Mouse (Mus musculus): Measurements from ENCODE around the gene Ttc39d. TPM values are rescaled to one million over a fixed set of nuclear protein-coding genes. Genes with fewer than 3 reads are reported as not detected.
"Not testable (repeated sequence)": the region's sequence is repeated elsewhere in the genome, so short reads cannot be mapped to it uniquely, and the experiment has no call there.

The Ttc39d gene
- polyA plus RNA-seq, 1 experiment from 2014 or later: not detected

- peak overlapping the region; percentile 99 for H3K27ac ChIP-seq (ENCODE audit: low read length)
- no peaks in the 10 kb centered on the region for H3K9me3 ChIP-seq (ENCODE audit: control insufficient read depth, low read depth, low read length)
- no peaks in the 10 kb centered on the region for H3K4me1 ChIP-seq (ENCODE audit: control insufficient read depth, insufficient read depth, low read length)
- peaks cover 33% of the 10 kb centered on the region for H3K36me3 ChIP-seq (ENCODE audit: control insufficient read depth, insufficient read depth, low read length)
- ATAC-seq (ENCODE audit: insufficient number of reproducible peaks, insufficient read depth, low FRiP score, low read depth): peak; percentile 66
- H3K9ac ChIP-seq (replicated peaks; ENCODE audit: low read depth, low read length): peak overlapping the region; percentile 98
- H3K27me3 ChIP-seq (ENCODE audit: control insufficient read depth, insufficient read depth, low read length): no peaks in the 10 kb centered on the region
- peak overlapping the region; percentile 98 for H3K4me3 ChIP-seq (ENCODE audit: low read depth, low read length)
- WGBS: under 1% methylated on average over 36 of the region's 36 CpGs
- peak overlapping the region; percentile 66 for H3K4me2 ChIP-seq (replicated peaks; ENCODE audit: low read depth, low read length)
Observed at GRCm38 (mm10) chr17:80206301-80206670, 974 bp upstream of the Ttc39d start.

- H3K27me3 ChIP-seq (ENCODE audit: control insufficient read depth, insufficient read depth, low read length); H3K4me3 ChIP-seq (ENCODE audit: low read depth, low read length); H3K4me2 ChIP-seq (replicated peaks; ENCODE audit: low read depth, low read length); H3K9me3 ChIP-seq (ENCODE audit: control insufficient read depth, low read depth, low read length); H3K36me3 ChIP-seq (ENCODE audit: control insufficient read depth, insufficient read depth, low read length); H3K4me1 ChIP-seq (ENCODE audit: control insufficient read depth, insufficient read depth, low read length); H3K9ac ChIP-seq (replicated peaks; ENCODE audit: low read depth, low read length); ATAC-seq (ENCODE audit: insufficient number of reproducible peaks, insufficient read depth, low FRiP score, low read depth); H3K27ac ChIP-seq (ENCODE audit: low read length): not testable (repeated sequence)
- whole genome bisulfite sequencing: 93% methylated on average over 4 of the region's 4 CpGs
Observed at GRCm38 (mm10) chr17:80213998-80214397, 6.7 kb downstream of the Ttc39d start.

DNA sequence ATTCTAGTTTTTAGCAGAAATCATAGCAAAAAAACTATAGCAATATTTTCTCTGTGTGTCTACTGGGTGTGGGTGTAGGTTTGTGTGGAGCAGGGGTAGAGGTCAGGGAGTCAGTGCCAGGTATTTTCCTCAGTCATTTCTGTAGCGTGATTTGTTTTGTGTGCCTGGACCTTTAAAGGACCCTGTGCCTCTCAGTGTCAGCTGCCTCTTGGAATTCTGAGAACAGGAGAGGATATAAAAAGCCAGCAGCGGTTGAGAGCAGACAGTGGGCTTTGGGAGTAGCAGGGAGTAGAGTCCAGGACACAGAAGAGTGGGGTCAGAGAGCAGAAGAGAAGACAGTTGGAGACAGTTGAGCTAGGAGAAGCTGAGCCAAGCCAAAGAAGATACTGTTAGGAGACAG, 12.9 kb downstream of the Ttc39d start:
- WGBS: 62% methylated on average over 2 of the region's 2 CpGs
- H3K9me3 ChIP-seq (ENCODE audit: control insufficient read depth, low read depth, low read length): no peaks in the 10 kb centered on the region
- no peaks in the 10 kb centered on the region for H3K36me3 ChIP-seq (ENCODE audit: control insufficient read depth, insufficient read depth, low read length)
- no peaks in the 10 kb centered on the region for H3K4me1 ChIP-seq (ENCODE audit: control insufficient read depth, insufficient read depth, low read length)
- no peak overlapping the region for H3K9ac ChIP-seq (replicated peaks; ENCODE audit: low read depth, low read length)
- H3K27me3 ChIP-seq (ENCODE audit: control insufficient read depth, insufficient read depth, low read length): no peaks in the 10 kb centered on the region
- H3K4me3 ChIP-seq (ENCODE audit: low read depth, low read length): no peak overlapping the region
- no peak overlapping the region for H3K27ac ChIP-seq (ENCODE audit: low read length)
- H3K4me2 ChIP-seq (replicated peaks; ENCODE audit: low read depth, low read length): no peak overlapping the region
- ATAC-seq (ENCODE audit: insufficient number of reproducible peaks, insufficient read depth, low FRiP score, low read depth): no peak

DNA sequence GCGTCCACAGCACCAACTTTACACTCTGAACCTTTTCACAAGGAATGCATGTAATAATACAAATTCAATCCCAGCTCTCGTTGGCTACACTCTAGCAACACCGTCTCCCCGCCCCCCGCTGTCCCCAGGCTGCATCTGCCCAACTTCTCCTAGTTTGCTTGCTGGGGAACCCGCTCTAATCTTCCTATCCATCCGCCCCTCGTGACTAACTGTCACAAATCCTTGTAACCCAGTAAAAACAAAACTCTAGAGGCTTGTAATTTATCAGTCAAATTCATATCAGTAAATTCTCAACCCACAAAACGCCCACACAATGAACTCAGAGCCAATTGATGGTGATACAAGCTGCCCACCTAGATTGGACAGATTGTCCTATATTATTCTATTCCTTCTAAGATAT, 13.9 kb downstream of the Ttc39d start:
- WGBS: 64% methylated on average over 9 of the region's 9 CpGs
- Histone ChIP-seq H3K36me3 (ENCODE audit: control insufficient read depth, insufficient read depth, low read length) (no peaks in the 10 kb centered on the region), H3K27ac (ENCODE audit: low read length) (no peak overlapping the region), H3K9me3 (ENCODE audit: control insufficient read depth, low read depth, low read length) (no peaks in the 10 kb centered on the region), H3K4me3 (ENCODE audit: low read depth, low read length) (no peak overlapping the region), H3K9ac (replicated peaks; ENCODE audit: low read depth, low read length) (no peak overlapping the region), H3K4me1 (ENCODE audit: control insufficient read depth, insufficient read depth, low read length) (no peaks in the 10 kb centered on the region), H3K27me3 (ENCODE audit: control insufficient read depth, insufficient read depth, low read length) (no peaks in the 10 kb centered on the region), H3K4me2 (replicated peaks; ENCODE audit: low read depth, low read length) (no peak overlapping the region)
- no peak for ATAC-seq (ENCODE audit: insufficient number of reproducible peaks, insufficient read depth, low FRiP score, low read depth)

DNA sequence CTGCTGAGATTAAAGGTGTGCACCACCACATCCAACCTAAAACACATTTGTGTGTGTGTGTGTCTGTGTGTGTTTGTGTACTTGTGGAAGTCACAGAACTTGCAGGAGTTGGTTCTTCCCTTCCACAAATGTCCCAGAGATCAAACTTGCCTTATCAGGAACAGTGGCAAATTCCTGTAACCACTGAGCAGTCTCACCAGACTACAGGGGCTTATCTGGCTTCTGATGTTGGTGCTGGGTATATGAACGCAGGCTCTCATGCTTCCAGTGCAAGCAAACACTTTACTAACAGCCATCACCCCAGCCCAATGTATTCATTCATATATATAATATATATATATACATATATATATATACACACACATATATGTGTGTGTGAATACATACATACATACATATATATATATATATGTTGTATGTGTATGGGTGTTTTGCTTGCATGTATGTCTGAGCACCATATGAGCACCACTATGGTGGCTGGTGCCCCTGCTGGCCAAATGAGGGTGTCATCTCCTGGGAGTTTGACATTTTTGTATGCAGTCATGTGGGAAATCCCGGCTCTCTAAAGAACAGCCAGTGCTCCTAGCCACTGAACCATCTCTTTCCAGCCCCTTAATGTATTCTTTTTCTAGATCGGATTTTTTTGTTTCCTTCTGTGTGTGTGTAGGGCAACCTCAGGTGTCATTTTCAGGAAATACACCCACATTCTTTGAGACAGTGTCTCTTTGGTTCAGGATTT, 14.8 kb downstream of the Ttc39d start:
- ATAC-seq (ENCODE audit: insufficient number of reproducible peaks, insufficient read depth, low FRiP score, low read depth): no peak
- no peaks in the 10 kb centered on the region for H3K27me3 ChIP-seq (ENCODE audit: control insufficient read depth, insufficient read depth, low read length)
- no peaks in the 10 kb centered on the region for H3K9me3 ChIP-seq (ENCODE audit: control insufficient read depth, low read depth, low read length)
- no peaks in the 10 kb centered on the region for H3K4me1 ChIP-seq (ENCODE audit: control insufficient read depth, insufficient read depth, low read length)
- H3K9ac ChIP-seq (replicated peaks; ENCODE audit: low read depth, low read length): no peak overlapping the region
- no peak overlapping the region for H3K27ac ChIP-seq (ENCODE audit: low read length)
- H3K4me3 ChIP-seq (ENCODE audit: low read depth, low read length): no peak overlapping the region
- H3K4me2 ChIP-seq (replicated peaks; ENCODE audit: low read depth, low read length): no peak overlapping the region
- WGBS: 78% methylated on average over 3 of the region's 3 CpGs
- no peaks in the 10 kb centered on the region; the same call in 1 of the 2 replicates for H3K36me3 ChIP-seq (ENCODE audit: control insufficient read depth, insufficient read depth, low read length)

GRCm38 (mm10) chr17:80223829-80224228, 16.6 kb downstream of the Ttc39d start:
- WGBS: 8% methylated on average over 9 of the region's 9 CpGs
- Histone ChIP-seq H3K9ac (replicated peaks; ENCODE audit: low read depth, low read length) (peak overlapping the region; percentile 63), H3K4me1 (ENCODE audit: control insufficient read depth, insufficient read depth, low read length) (no peaks in the 10 kb centered on the region), H3K9me3 (ENCODE audit: control insufficient read depth, low read depth, low read length) (no peaks in the 10 kb centered on the region), H3K27me3 (ENCODE audit: control insufficient read depth, insufficient read depth, low read length) (no peaks in the 10 kb centered on the region), H3K4me2 (replicated peaks; ENCODE audit: low read depth, low read length) (peak overlapping the region; percentile 60), H3K4me3 (ENCODE audit: low read depth, low read length) (peak overlapping the region; percentile 52), H3K36me3 (ENCODE audit: control insufficient read depth, insufficient read depth, low read length) (no peaks in the 10 kb centered on the region; the same call in 1 of the 2 replicates), H3K27ac (ENCODE audit: low read length) (peak overlapping the region; percentile 95; the same call in 1 of the 2 replicates)
- 0 out of 2 replicates have a peak, but pooled peaks have one; percentile 40 for ATAC-seq (ENCODE audit: insufficient number of reproducible peaks, insufficient read depth, low FRiP score, low read depth)

GRCm38 (mm10) chr17:80224326-80225116, 17.3 kb downstream of the Ttc39d start, which contains the start of gene Gemin6:
TSS of gene Gemin6 (plus strand) at chr17:80224441.
- Histone ChIP-seq H3K36me3 (ENCODE audit: control insufficient read depth, insufficient read depth, low read length) (peaks cover 3% of the 10 kb centered on the region; the same call in 1 of the 2 replicates), H3K9me3 (ENCODE audit: control insufficient read depth, low read depth, low read length) (no peaks in the 10 kb centered on the region), H3K4me3 (ENCODE audit: low read depth, low read length) (peak within 1 kb of the TSS; percentile 52), H3K4me2 (replicated peaks; ENCODE audit: low read depth, low read length) (peak within 1 kb of the TSS; percentile 60), H3K4me1 (ENCODE audit: control insufficient read depth, insufficient read depth, low read length) (no peaks in the 10 kb centered on the region), H3K9ac (replicated peaks; ENCODE audit: low read depth, low read length) (peak within 1 kb of the TSS; percentile 63), H3K27ac (ENCODE audit: low read length) (peak within 1 kb of the TSS; percentile 95), H3K27me3 (ENCODE audit: control insufficient read depth, insufficient read depth, low read length) (no peaks in the 10 kb centered on the region)
- under 1% methylated on average over 33 of the region's 33 CpGs for WGBS
- peak; percentile 95 for ATAC-seq (ENCODE audit: insufficient number of reproducible peaks, insufficient read depth, low FRiP score, low read depth)

GRCm38 (mm10) chr17:80225142-80225541, 17.9 kb downstream of the Ttc39d start:
- Histone ChIP-seq H3K4me2 (replicated peaks; ENCODE audit: low read depth, low read length) (peak overlapping the region; percentile 60), H3K9ac (replicated peaks; ENCODE audit: low read depth, low read length) (peak overlapping the region; percentile 63), H3K27ac (ENCODE audit: low read length) (peak overlapping the region; percentile 95; the same call in 1 of the 2 replicates), H3K4me3 (ENCODE audit: low read depth, low read length) (peak overlapping the region; percentile 52)
- 36% methylated on average over 4 of the region's 5 CpGs for WGBS
- not testable (repeated sequence) for ATAC-seq (ENCODE audit: insufficient number of reproducible peaks, insufficient read depth, low FRiP score, low read depth); H3K4me1 ChIP-seq (ENCODE audit: control insufficient read depth, insufficient read depth, low read length); H3K36me3 ChIP-seq (ENCODE audit: control insufficient read depth, insufficient read depth, low read length); H3K9me3 ChIP-seq (ENCODE audit: control insufficient read depth, low read depth, low read length); H3K27me3 ChIP-seq (ENCODE audit: control insufficient read depth, insufficient read depth, low read length)

Data from stomach, embryonic 14.5 days (tissue).